In genomic region chr10:20090171-20090570, GRCm38 (mm10) we compare ENCODE assay signal across 24 mouse cellular contexts. TPM values are rescaled to one million over a fixed set of nuclear protein-coding genes. Genes with fewer than 3 reads are reported as not detected.
DNase-seq lines count a peak whose midpoint lies in the region; ATAC-seq lines count a peak whose summit lies in the region.
"Had no signal": no experiment of that assay in that cellular context is flagged by ENCODE, and none has a peak within 500 bp of the region (broad histone marks: within the 10 kb centered on the region; RNA-seq: fewer than 3 reads in every experiment).

No protein-coding gene starts in this region.

- no peaks in the 10 kb centered on the region for H3K9me3 ChIP-seq in neural tube, embryonic 15.5 days (replicated peaks)
- H3K9me3 ChIP-seq in kidney, embryonic 14.5 days (ENCODE audit: control insufficient read depth, low read length), result no peaks in the 10 kb centered on the region
- H3K9me3 ChIP-seq: embryonic facial prominence, embryonic 10.5 days; embryonic facial prominence, embryonic 12.5 days; forebrain, embryonic 13.5 days; forebrain, embryonic 15.5 days; G1E had no signal

- H3K27ac ChIP-seq in neural tube, embryonic 15.5 days (replicated peaks), result no peak overlapping the region
- H3K27ac ChIP-seq in kidney, embryonic 14.5 days (ENCODE audit: low read depth, low read length), result no peak overlapping the region
- H3K27ac ChIP-seq: embryonic facial prominence, embryonic 10.5 days; embryonic facial prominence, embryonic 12.5 days; forebrain, embryonic 13.5 days; forebrain, embryonic 15.5 days had no signal

- no peak overlapping the region for H3K9ac ChIP-seq in neural tube, embryonic 15.5 days (replicated peaks)
- no peak overlapping the region for H3K9ac ChIP-seq in kidney, embryonic 14.5 days (ENCODE audit: low read depth, low read length)
- H3K9ac ChIP-seq: embryonic facial prominence, embryonic 12.5 days; forebrain, embryonic 13.5 days; forebrain, embryonic 15.5 days; forebrain, postnatal 0 days had no signal

- peak; percentile 65 for DNase-seq in heart, adult 11 months
- DNase-seq in heart, adult 9 months (ENCODE audit: low spot score in 2 of 2), result no peak
- peak; percentile 92 for DNase-seq in R1 (ENCODE audit: low read depth, low spot score)
- DNase-seq: adrenal gland, adult 8-10 months; adrenal gland, postnatal 14 days; adrenal gland, postnatal 36 days; B cell, adult 2 months; cerebellum, adult 11-12 months; cerebellum, adult 2 months; cerebellum, adult 9-10 months; cerebellum, postnatal 10 days; cerebellum, postnatal 25 days; forebrain, postnatal 0 days had no signal

- no peak for ATAC-seq in neural tube, embryonic 15.5 days (ENCODE audit: low FRiP score)
- ATAC-seq in kidney, embryonic 14.5 days (ENCODE audit: low FRiP score, low TSS enrichment), result no peak
- ATAC-seq: activated CD4-positive, CD25-positive, alpha-beta regulatory T cell, adult 4 months; CD4-positive, CD25-positive, alpha-beta regulatory T cell, adult 4 months; forebrain, embryonic 13.5 days; forebrain, embryonic 15.5 days; forebrain, postnatal 0 days; Patski had no signal

- H3K4me1 ChIP-seq in neural tube, embryonic 15.5 days, result no peaks in the 10 kb centered on the region
- no peaks in the 10 kb centered on the region for H3K4me1 ChIP-seq in kidney, embryonic 14.5 days (ENCODE audit: control insufficient read depth, insufficient read depth, low read length)
- H3K4me1 ChIP-seq: embryonic facial prominence, embryonic 10.5 days; embryonic facial prominence, embryonic 12.5 days; forebrain, embryonic 13.5 days; forebrain, embryonic 15.5 days had no signal

- no peak overlapping the region for H3K4me2 ChIP-seq in neural tube, embryonic 15.5 days
- H3K4me2 ChIP-seq in kidney, embryonic 14.5 days (replicated peaks; ENCODE audit: low read depth, low read length), result no peak overlapping the region
- H3K4me2 ChIP-seq: embryonic facial prominence, embryonic 12.5 days; forebrain, embryonic 13.5 days; forebrain, embryonic 15.5 days had no signal

- H3K36me3 ChIP-seq in neural tube, embryonic 15.5 days, result no peaks in the 10 kb centered on the region
- no peaks in the 10 kb centered on the region for H3K36me3 ChIP-seq in kidney, embryonic 14.5 days (ENCODE audit: control insufficient read depth, insufficient read depth, low read length)
- H3K36me3 ChIP-seq: embryonic facial prominence, embryonic 10.5 days; embryonic facial prominence, embryonic 12.5 days; forebrain, embryonic 15.5 days; G1E had no signal

- no peaks in the 10 kb centered on the region for H3K27me3 ChIP-seq in neural tube, embryonic 15.5 days (replicated peaks)
- no peaks in the 10 kb centered on the region for H3K27me3 ChIP-seq in kidney, embryonic 14.5 days (ENCODE audit: control insufficient read depth, insufficient read depth, low read length)
- H3K27me3 ChIP-seq: CH12.LX; embryonic facial prominence, embryonic 12.5 days; forebrain, embryonic 13.5 days; forebrain, embryonic 15.5 days; Patski had no signal

- 94% methylated on average over 11 of the region's 11 CpGs for WGBS in neural tube, embryonic 15.5 days
- 91% methylated on average over 11 of the region's 11 CpGs for WGBS in kidney, embryonic 14.5 days

- no peak overlapping the region for H3K4me3 ChIP-seq in neural tube, embryonic 15.5 days (replicated peaks)
- no peak overlapping the region for H3K4me3 ChIP-seq in kidney, embryonic 14.5 days (ENCODE audit: low read length)
- H3K4me3 ChIP-seq: embryonic facial prominence, embryonic 10.5 days; embryonic facial prominence, embryonic 12.5 days; forebrain, embryonic 13.5 days; forebrain, embryonic 15.5 days had no signal

RNA-seq across cellular contexts. Expression of gene Map7, which starts 58.1 kb away (rescaled TPM):
- 13.9 and 17.9 TPM in 2 replicates for polyA plus RNA-seq in neural tube, embryonic 15.5 days (2015; fragmentation: Nextera tagmentation; extraction: Ambion mirVana)
- polyA plus RNA-seq in kidney, embryonic 14.5 days (2014; fragmentation: Nextera tagmentation; extraction: Ambion mirVana), result 12.6 and 19.6 TPM in 2 replicates

Comparison
In these comparisons a context has a peak if more than half of its experiments do, and no peak if none do; other contexts are left out.
1. DNase-seq: peak in heart, adult 11 months (single experiment) and R1 (single experiment); none in heart, adult 9 months (0 of 2).